In genomic region chr13:75440051-75440450, GRCm38 (mm10) we compare ENCODE assay signal across 22 mouse cellular contexts.
DNase-seq lines count a peak whose midpoint lies in the region; ATAC-seq and TF ChIP-seq lines count a peak whose summit lies in the region.
"Had no signal": no experiment of that assay in that cellular context is flagged by ENCODE, and none has a peak within 500 bp of the region (broad histone marks: within the 10 kb centered on the region; RNA-seq: fewer than 3 reads in every experiment).

No protein-coding gene starts in this region.

- no peak overlapping the region for H3K9ac ChIP-seq in kidney, embryonic 14.5 days (ENCODE audit: low read depth, low read length)
- no peak overlapping the region for H3K9ac ChIP-seq in liver, adult 2 months (ENCODE audit: low read depth, low read length)
- H3K9ac ChIP-seq in liver, postnatal 0 days (replicated peaks) = no peak overlapping the region
- no peak overlapping the region for H3K9ac ChIP-seq in liver, embryonic 12.5 days

- no peak overlapping the region for H3K4me3 ChIP-seq in kidney, embryonic 14.5 days (ENCODE audit: low read length)
- no peak overlapping the region for H3K4me3 ChIP-seq in liver, adult 2 months (ENCODE audit: insufficient read depth, low read depth, low read length)
- H3K4me3 ChIP-seq in liver, postnatal 0 days (ENCODE audit: low read depth, low read length) = no peak overlapping the region
- H3K4me3 ChIP-seq in liver, embryonic 12.5 days = no peak overlapping the region

- H3K36me3 ChIP-seq in kidney, embryonic 14.5 days (ENCODE audit: control insufficient read depth, insufficient read depth, low read length) = no peaks in the 10 kb centered on the region
- H3K36me3 ChIP-seq in liver, adult 2 months (ENCODE audit: control insufficient read depth, insufficient read depth, low read length) = no peaks in the 10 kb centered on the region
- no peaks in the 10 kb centered on the region for H3K36me3 ChIP-seq in liver, postnatal 0 days (replicated peaks; ENCODE audit: insufficient read depth, low read length)
- H3K36me3 ChIP-seq in liver, embryonic 12.5 days = no peaks in the 10 kb centered on the region
- H3K36me3 ChIP-seq: G1E had no signal

- H3K27me3 ChIP-seq in kidney, embryonic 14.5 days (ENCODE audit: control insufficient read depth, insufficient read depth, low read length) = no peaks in the 10 kb centered on the region
- H3K27me3 ChIP-seq in liver, adult 2 months (ENCODE audit: control insufficient read depth, insufficient read depth, low read length) = no peaks in the 10 kb centered on the region
- no peaks in the 10 kb centered on the region for H3K27me3 ChIP-seq in liver, postnatal 0 days (ENCODE audit: insufficient read depth, low read length)
- no peaks in the 10 kb centered on the region for H3K27me3 ChIP-seq in liver, embryonic 12.5 days (replicated peaks)
- H3K27me3 ChIP-seq: CH12.LX, Patski had no signal

- H3K4me1 ChIP-seq in kidney, embryonic 14.5 days (ENCODE audit: control insufficient read depth, insufficient read depth, low read length) = no peaks in the 10 kb centered on the region
- H3K4me1 ChIP-seq in liver, adult 2 months (ENCODE audit: control insufficient read depth, insufficient read depth, low read length) = peaks cover 3% of the 10 kb centered on the region
- H3K4me1 ChIP-seq in liver, postnatal 0 days (ENCODE audit: insufficient read depth) = no peaks in the 10 kb centered on the region
- H3K4me1 ChIP-seq in liver, embryonic 12.5 days = no peaks in the 10 kb centered on the region

- DNase-seq in heart, adult 11 months = peak; percentile 59
- no peak for DNase-seq in heart, adult 18-20 months
- peak; percentile 5 for DNase-seq in kidney, adult 9 months
- peak; percentile 99 for DNase-seq in liver, adult 2 months (ENCODE audit: extremely low read depth, low read depth, low spot score)
- no peak for DNase-seq in liver
- DNase-seq in liver, postnatal 0 days = no peak
- DNase-seq: adrenal gland, adult 2 months; adrenal gland, adult 8-10 months; adrenal gland, postnatal 10 days; adrenal gland, postnatal 14 days; adrenal gland, postnatal 25 days; adrenal gland, postnatal 36 days; B cell, adult 2 months; cerebellum, adult 11 months; cerebellum, adult 11-12 months had no signal

- no peak for TF ChIP-seq CTCF in liver, adult 2 months (IDR thresholded peaks at IDR 0.05; ENCODE audit: low read depth, low read length)
- no peak for TF ChIP-seq CTCF in liver, postnatal 0 days (IDR thresholded peaks at IDR 0.05; ENCODE audit: low read depth)

- no peaks in the 10 kb centered on the region for H3K79me2 ChIP-seq in liver, adult 2 months (ENCODE audit: control insufficient read depth, insufficient read depth, low read length)

- TF ChIP-seq EP300 in liver, postnatal 0 days (IDR thresholded peaks at IDR 0.05; ENCODE audit: low read depth) = no peak

- H3K4me2 ChIP-seq in kidney, embryonic 14.5 days (replicated peaks; ENCODE audit: low read depth, low read length) = no peak overlapping the region
- H3K4me2 ChIP-seq in liver, postnatal 0 days (ENCODE audit: low read depth, low read length) = no peak overlapping the region
- H3K4me2 ChIP-seq in liver, embryonic 12.5 days = no peak overlapping the region

- H3K27ac ChIP-seq in kidney, embryonic 14.5 days (ENCODE audit: low read depth, low read length) = no peak overlapping the region
- peak overlapping the region; percentile 98 for H3K27ac ChIP-seq in liver, adult 2 months (replicated peaks; ENCODE audit: insufficient read depth, low read depth, low read length)
- H3K27ac ChIP-seq in liver, postnatal 0 days (ENCODE audit: low read depth) = peak overlapping the region; percentile 92; the same call in 1 of the 2 replicates
- H3K27ac ChIP-seq in liver, embryonic 12.5 days = no peak overlapping the region

- H3K9me3 ChIP-seq in kidney, embryonic 14.5 days (ENCODE audit: control insufficient read depth, low read length) = no peaks in the 10 kb centered on the region
- H3K9me3 ChIP-seq in liver, postnatal 0 days (ENCODE audit: low read length) = no peaks in the 10 kb centered on the region
- H3K9me3 ChIP-seq in liver, embryonic 12.5 days (replicated peaks) = no peaks in the 10 kb centered on the region
- H3K9me3 ChIP-seq: G1E had no signal

- WGBS in kidney, embryonic 14.5 days = 97% methylated on average over 6 of the region's 6 CpGs
- WGBS in liver, adult 2 months = 24% methylated on average over 6 of the region's 6 CpGs
- 90% methylated on average over 6 of the region's 6 CpGs for whole genome bisulfite sequencing in liver, postnatal 0 days (ENCODE audit: insufficient replicate concordance)
- WGBS in liver, embryonic 12.5 days (ENCODE audit: insufficient replicate concordance) = 78% methylated on average over 6 of the region's 6 CpGs

- no peak for TF ChIP-seq POLR2A in liver, adult 2 months (IDR thresholded peaks at IDR 0.05; ENCODE audit: extremely low read depth, insufficient read depth, low read length)

- no peak for ATAC-seq in kidney, embryonic 14.5 days (ENCODE audit: low FRiP score, low TSS enrichment)
- ATAC-seq in liver, postnatal 0 days = no peak
- no peak for ATAC-seq in liver, embryonic 12.5 days
- ATAC-seq: activated CD4-positive, CD25-positive, alpha-beta regulatory T cell, adult 4 months; CD4-positive, CD25-positive, alpha-beta regulatory T cell, adult 4 months; Patski had no signal

Comparison
In these comparisons a context has a peak if more than half of its experiments do, and no peak if none do; other contexts are left out.
1. DNase-seq: peak in heart, adult 11 months (single experiment), kidney, adult 9 months (single experiment) and liver, adult 2 months (single experiment); none in heart, adult 18-20 months (0 of 2), liver (single experiment) and liver, postnatal 0 days (single experiment).
2. H3K27ac ChIP-seq: peak in liver, adult 2 months (single experiment) and liver, postnatal 0 days (single experiment); none in kidney, embryonic 14.5 days (single experiment) and liver, embryonic 12.5 days (single experiment).